Mouse (Mus musculus): ENCODE results near the gene Ehd3.
A peak's percentile ranks its signal among the peaks of the same experiment; 100 is the strongest.
"Not testable (repeated sequence)": the region's sequence is repeated elsewhere in the genome, so short reads cannot be mapped to it uniquely, and the experiment has no call there.

The Ehd3 gene

DNA sequence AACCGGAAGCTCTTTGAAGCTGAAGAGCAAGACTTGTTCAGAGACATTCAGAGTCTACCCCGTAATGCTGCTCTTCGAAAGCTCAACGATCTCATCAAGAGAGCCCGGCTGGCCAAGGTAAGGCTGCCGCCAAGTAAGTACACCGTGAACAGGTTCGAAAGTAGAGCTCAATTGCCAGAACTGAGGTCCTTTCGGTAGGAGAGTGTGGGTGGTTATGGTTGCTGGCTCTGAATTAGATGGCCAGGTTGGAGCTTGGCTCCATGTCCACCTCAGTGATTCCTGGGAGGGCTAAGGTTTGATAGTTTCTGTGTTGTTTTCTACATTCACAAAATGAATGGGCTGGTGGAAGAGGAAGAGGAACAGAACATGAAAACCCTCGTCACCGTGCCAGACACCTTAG is 23.5 kb downstream of the Ehd3 start:
- DNase-seq: no peak

DNA sequence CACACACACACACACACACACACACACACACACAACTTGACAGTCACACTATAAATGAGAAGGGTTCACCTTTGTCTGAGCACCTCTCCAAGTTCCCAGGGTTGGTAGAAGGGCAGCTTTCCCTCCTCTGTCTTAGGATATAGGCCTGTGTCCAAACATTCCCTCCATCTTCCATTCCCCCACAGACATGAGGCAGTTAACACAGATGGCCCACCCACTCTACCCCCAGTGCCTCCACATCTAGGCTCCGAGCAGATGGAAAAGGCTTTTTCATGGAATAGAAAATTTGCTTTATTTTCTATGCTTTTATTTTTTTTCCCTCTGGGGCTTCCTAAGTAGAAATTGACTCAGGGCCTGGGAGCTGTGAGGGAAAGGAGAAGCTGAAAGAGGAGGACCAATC is 26.6 kb downstream of the Ehd3 start:
- DNase-seq: no peak

DNA sequence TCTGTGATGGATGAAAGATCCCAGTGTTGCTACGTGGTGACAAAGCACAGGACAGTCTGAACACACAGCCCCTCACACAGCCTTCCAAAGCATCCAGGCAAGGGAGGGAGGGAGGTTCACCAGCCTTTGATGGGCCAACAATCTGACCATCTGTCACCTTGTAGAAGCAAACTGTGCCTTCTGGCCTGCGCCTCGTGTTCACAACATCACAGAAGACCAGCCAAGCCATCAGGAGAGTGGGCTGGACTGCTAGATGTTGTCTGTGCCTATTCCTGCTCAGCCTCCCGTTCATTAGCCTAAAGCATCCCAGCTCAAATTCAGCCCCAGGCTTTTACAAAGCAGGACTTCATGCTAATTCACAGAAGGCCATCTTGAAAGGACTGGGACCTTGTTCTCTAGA is 27.5 kb downstream of the Ehd3 start:
- no peak for DNase-seq

DNA sequence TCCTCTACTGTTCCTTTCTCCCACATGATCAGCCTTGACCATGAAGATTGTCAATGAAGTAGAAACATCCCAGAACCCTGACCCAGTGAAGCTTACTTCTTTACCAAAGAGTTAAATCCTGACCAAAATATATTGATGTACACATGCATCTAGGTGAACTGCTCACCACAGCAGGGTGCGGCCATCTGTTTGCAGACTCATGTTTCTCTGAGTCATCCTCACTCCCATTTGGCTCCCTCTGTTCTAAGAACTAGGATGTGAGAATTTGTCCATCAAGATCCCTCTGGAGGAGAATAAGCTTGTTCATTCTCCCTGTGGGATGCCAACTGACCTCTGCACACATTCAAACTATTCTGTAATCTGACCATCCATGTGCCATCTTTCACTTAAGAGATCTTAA is 29.0 kb downstream of the Ehd3 start:
- DNase-seq: no peak

DNA sequence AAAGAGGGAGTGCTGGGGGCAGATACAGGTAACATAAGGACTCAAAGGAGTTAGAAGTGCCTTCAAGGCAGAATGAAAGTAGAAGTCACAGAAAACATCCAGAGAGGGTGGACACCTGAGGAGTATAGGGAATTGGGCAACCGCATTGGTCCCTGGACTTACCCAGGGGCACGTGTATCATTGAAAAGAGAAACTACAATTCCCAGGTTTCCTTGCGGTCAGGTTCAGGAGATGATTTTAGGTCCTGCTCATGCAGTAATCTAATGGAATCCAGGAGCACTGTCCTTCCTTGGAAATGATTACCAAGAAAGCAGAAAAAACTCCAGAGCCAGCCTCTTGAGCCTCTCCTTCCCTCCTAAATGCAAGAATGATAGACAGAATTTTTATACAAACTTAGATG is 29.5 kb downstream of the Ehd3 start:
- DNase-seq: no peak

DNA sequence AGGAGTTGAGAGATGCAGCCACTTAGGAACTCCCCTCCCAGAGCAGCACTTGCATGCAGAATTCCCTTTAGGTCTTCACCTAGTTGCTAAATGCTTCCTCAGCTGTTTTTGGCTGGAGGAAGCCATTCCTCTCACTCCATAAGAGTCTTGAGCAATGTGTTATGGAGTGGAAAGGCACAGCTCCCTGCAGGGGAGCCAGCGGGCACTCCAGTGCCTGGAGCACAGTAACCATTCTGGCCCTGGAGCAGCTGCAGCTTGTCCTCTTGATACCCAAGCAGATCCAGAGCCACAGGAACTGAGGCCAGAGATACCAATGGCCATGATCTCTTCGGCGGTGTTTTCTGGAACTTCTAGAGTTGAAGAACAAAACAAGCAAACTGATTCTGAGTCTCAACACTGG is 32.7 kb downstream of the Ehd3 start:
- peak; percentile 33 to 54 for DNase-seq

DNA sequence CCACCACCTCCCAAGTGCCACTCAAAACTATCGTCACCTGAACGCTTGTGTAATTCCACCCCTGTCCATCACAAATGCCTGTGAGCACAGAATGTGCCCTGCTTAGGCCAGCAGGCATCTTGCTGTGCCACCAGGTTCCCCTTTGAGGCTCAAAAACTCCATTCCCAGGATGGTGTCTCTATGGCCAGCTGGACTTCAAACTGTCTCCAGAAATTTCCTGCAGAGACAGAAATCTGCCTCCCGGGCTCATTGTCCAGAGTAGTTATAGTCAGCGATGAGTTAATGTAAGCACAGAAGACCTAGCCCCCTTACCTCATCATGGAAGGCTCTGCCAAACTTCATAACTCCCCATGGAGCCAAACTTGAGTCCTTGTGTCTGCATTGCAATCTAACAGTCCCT is 33.3 kb downstream of the Ehd3 start:
- no peak for DNase-seq

DNA sequence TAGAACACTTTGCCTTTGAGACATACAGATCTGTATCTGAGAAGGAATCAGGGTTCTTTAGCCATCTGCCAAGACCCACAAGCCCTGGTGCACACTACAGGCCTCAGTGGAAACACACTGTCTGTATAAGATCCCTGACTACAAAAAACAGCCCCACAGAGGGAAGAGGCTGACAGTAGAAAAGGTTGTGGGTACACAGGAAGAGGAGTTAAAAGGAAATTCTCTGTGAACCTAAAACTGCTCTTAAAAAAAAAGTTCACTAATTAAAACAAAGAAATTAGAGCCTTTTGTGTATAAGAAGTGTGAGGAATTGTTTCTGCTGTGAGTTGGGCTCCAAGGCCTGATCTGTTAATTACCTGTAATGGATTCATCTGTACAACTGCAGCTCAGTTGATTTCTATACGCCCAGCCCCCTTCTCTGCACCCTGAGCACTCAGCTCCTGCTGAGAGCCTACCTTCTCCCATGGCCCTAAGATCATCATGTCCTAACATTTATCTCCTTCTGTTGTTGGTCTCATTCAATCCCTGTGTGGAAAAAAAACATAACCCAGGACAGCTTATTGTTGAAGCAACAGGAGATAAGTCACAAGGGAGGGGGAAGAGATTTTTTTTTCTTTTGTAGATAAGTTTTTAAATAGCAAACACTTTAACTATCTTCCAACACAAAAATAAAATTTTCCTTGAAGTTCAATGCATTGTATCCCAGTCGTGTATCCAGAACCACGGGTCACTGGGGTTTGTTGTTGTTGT is 35.3 kb downstream of the Ehd3 start:
- no peak for DNase-seq

DNA sequence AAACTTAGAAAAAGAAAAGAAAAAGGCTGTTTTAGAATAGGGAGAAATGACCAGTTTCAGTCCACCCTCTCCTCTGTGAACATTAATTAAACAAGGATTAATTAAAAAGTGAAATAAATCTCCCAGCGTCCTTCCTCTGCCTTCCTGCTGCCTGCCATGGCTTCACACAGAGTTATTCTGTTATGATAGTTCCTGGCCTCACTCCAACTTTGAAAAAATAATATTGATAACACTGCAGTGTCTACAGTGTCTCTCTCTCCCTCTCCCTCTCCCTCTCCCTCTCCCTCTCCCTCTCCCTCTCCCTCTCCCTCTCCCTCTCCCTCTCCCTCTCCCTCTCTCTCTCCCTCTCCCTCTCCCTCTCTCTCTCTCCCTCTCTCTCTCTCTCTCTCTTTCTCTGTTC is 35.9 kb downstream of the Ehd3 start:
- not testable (repeated sequence) for DNase-seq

DNA sequence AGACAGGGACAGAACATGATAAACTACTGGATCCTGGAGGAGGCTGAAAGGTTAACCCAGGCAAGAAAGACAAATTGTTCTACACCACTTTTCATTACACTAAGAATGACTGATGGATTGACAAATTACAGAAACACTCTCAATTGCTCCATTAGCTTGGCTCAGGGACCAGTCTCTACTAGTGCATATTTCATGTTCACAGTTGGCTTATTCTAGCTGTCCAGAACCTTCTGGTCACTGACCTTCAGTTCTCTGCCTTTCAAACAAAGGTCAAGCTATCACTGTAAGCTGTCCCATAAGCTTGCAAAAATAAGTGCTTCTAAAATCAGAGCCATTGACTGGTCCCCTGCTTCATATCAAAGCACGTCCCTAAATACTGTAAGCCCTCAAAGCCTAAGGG is 39.0 kb downstream of the Ehd3 start:
- DNase-seq: no peak

DNA sequence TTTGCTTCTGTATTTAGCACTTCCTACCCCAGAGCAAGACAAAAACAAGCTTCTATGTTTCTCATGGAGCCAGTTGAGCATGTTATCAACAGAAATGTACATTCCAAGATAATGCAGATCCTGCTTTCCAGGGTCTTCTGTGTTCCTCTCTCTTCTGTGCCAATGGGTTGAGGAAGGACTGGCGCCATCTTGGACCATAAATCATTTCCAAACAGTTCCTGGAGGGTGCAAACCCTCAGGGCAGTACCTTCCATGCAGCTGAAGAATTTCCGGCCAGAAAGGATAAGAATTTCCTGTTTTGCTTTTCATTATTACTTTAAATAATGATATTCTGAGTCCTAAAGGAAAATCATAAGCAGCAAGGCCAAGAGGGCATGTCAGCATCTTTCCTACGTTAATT is 41.7 kb downstream of the Ehd3 start:
- no peak for DNase-seq

DNA sequence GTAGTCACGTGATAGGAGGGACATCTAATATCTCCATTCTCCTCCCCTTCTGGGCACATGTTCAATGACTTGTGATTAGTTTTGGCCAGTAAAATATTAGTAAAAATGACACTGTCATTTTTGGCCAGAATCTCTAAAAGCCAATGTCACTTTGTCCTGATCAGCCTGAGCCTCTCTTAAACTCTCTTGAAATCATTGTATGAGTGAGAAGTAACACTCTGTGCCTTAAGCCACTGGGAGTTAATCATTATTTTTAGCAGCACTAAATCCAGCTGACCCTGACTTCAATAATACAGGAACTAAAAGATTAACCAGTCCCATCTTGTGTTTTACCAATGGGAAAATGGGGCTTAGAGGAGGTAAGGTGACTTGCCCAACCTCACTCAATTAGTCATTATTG is 43.5 kb downstream of the Ehd3 start:
- no peak for DNase-seq

DNA sequence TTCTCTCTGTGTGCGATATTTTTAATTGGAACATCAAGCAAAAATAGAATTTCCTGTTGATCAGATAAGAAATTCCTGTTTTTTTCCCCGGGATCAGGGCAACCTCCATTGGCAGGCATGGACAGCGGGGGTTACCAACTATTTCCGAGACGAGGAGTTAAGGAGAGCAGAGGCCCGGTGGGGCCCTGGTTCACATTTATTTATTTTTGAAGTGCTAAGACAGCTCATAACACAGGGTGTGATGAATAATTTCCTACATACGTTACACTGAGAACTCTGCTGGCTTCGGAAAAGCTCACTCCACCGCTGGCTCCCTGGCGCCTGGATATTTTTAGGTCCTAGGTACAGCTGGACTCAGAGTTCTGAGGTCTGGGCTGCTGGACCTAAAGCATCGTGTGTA is 49.1 kb downstream of the Ehd3 start:
- DNase-seq: no peak

DNA sequence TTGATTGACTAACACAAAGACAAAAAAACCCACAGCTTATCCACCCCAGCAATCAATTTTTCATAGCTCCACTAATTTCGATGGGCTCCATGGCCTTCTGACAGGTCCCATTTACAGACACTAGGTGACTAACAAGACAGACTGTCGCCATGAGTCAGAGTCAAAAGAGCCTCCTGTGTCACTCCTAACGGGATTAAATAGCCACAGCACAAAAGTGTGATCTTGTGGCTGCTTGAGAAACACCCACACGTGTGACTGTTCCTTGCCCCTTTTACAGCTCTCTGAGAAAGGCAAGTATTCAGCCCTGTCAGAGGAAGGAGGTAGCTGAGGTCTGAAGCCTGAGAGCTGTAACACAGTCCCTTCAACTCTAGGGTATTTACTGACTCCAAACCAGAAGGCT is 49.8 kb downstream of the Ehd3 start:
- no peak for DNase-seq

DNA sequence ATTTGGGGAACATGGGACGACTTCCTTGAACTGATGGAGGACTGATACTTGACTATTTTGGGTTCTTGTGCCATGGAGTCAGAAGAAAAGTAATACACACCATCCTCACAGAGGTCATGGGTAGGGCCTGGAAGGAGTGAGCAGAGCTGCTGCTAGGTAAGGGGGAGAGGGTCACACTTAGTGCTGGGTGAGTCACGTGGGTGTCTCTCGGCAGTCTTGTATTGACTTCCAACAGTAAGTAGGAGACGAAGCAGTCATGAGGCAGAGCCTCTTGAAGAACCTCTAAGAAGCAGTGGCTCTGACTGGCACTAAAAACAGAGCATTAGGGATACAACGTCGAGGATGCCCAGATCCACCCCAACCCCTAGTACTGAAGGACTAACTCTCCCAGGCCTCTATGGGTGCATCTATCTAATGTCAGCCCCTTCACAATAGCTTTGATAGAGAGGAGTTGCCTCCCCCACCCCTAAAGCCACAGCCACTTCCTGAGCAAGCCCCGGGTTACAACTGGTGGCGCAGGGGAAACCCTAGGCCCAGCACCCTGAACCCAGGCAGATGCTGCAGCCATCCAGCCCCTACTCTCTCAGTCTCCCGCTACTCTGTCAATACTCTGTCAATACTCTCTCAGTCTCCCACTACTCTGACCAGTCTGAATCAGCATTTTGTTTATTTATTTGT is 65.2 kb downstream of the Ehd3 start:
- no peak for DNase-seq

DNA sequence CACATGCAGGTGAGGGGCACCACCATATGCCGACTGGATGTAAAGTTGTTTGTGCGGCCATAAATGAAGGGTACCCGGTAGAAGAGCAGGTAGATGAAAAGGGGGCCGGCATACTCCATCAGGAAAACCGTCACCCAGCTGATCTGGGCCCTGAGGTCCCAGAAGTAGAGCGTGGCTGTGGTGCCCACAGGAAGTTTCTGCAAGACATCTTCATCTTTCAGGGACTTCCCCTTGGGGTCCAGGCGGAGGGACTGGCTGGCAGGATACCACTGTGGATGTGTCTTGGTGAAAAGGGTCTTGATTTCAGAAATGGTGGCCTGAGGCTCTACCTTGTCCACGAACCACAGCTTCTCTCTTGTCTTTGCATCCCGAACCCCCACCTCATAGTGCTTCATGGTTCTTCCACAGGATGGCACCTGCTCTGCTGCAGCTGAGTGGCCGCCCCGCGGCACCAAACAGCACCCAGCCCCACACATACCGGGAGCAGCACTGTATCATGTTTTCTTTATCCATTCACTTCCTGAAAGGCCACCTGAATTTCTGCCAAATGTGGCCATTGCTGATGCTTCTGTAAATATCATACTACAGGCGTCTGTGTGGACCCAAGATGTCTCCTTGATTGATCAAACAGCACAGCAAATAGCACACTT is 67.1 kb downstream of the Ehd3 start:
- no peak for DNase-seq

DNA sequence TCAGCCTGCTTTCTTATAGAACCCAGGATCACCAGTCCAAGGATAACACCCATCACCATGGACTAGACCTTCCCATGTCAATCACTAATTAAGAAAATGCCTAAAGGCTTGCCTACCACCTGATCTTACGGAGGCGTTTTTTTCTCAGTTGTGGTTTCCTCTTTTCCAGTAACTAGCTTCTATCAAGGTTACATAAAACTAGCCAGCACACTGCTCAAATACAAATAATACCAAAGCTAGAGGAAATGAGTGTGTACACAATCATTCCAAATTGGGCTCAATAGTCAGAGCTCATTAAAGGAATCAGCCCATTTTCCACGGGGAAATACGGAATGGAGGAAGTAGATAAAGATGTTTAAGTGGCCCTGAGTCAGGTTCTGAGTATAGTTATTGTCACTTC is 71.3 kb downstream of the Ehd3 start:
- no peak for DNase-seq

DNA sequence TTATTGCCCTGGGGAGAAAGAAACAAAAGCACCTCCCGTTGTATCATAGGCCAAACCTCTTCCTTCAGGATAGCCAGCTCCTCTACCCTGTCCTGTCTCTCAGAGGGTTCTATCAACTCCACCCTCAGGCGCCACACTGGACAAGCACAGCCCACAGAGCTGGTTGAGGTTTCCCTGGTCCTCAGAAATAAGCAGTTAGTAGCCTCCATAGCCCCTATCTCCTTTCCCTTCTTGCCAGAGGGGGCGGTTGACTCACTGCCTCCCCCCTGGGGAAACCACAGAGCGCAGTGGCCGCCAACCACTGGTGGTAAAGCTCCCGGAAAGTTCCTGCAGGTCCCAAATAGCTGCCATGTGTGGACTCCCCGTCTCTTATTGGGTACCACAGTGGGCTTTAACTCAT is 71.7 kb downstream of the Ehd3 start:
- DNase-seq: no peak

DNA sequence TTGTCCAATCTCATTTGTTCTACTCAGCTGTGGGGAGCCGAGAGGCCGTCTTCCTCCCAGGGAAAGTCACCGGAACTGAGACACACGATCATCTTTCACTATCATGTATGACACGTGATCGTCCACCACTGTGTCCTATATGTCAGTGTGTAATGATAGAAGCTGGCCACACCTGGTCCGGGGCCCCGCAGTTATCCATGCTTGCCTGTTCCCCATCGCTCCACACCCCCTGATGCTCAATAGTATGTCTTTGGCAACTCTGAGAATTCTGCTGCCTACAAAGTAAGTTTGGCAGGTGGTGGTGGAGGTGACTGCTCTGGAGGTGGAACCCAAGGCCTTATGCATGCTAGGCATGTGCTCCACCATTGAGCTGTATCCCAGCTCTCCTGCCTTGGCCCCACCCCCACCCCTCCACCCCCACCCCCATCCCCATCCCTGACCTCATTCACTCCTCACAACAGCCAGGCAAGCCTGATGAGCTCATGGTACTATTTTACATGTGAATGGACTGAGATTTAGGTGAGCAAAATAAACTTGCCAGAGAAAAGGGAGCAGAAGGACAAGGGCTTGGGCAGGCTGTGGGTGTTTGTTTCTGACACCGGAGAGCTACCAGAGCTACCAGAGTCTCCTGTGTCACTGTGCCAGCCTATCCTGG is 75.5 kb downstream of the Ehd3 start:
- no peak for DNase-seq

DNA sequence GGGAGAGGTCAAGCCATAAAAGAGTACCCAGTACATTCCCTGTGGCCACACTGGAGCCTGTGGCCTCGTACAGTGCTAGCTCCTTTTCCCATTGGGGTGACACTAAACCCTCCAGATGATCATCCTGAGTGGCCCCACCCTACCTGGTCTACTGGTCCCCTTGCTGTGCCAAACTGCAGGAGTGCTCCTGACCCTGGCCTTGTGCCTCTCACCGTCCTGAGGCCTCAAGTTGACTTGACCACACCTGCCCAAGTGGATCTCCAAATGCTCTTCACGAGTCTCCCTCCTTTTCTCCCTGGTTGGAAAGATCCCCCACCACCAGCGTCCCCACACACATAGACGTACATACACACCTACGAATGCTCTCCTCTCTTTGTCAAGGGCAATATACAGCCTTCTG is 76.4 kb downstream of the Ehd3 start:
- DNase-seq: no peak

DNA sequence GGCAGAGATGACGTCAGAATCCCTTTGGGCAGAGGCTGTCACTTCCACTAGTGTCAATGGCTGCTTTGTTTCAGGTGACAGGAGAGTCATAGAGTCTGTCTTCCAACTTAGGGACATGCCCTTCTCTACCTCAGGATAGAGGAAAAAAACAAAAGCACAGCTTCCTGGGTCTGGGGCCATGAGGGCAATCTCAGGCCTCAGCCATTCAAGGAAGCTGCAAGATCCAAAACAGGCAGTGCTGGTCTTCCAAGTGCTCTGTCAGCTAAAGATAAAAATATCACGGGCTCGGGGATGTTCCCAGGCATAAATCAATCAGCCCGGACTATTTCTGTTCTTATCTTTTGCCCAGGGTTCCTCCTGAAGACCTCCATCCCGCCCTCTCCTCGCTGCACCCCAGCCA is 77.4 kb downstream of the Ehd3 start:
- no peak for DNase-seq
